Mouse (Mus musculus): Measurements from ENCODE around the gene Spop.

DNA sequence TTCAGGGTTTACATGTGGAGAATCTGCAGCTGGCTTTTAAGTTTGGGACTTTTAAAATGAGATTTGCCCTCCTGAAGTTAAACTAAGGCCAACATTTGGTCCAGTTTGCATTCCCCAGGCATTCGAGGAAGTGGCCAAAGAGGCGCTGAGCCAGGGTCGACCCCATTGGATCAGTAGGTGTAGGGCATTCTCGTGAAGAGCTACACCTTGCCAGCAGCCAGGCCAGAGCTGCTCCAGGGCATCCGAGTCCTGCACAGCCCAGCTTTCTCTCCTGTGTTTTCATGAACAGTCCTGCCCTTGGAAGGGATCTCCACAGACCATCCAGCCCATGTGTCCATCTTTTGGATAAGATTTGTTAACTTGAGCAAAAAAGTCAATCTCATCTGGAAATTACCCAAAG lies 49.5 kb upstream of the Spop start:
- TF ChIP-seq POLR2AphosphoS5 (IDR thresholded peaks at IDR 0.05; ENCODE audit: insufficient replicate concordance, low read depth, low read length): no peak
- TF ChIP-seq TAL1 (conservative IDR thresholded peaks at IDR 0.05; ENCODE audit: low read depth, low read length): no peak
- TF ChIP-seq CTCF (IDR thresholded peaks at IDR 0.05; ENCODE audit: low read depth, low read length): no peak
- TF ChIP-seq GATA2 (IDR thresholded peaks at IDR 0.05; ENCODE audit: borderline replicate concordance, low read depth, low read length): no peak

Measured in G1E (cell line).